Mouse (Mus musculus) embryonic facial prominence, embryonic 14.5 days (tissue): ENCODE data around the gene Gm13084. TPM values are rescaled to one million over a fixed set of nuclear protein-coding genes. Genes with fewer than 3 reads are reported as not detected.
"Not testable (repeated sequence)": the region's sequence is repeated elsewhere in the genome, so short reads cannot be mapped to it uniquely, and the experiment has no call there.

Experiments used
- ATAC-seq: fragments of 200-750 bp; cut with Nextera tagmentation; 2 replicates; pipeline ENCODE4 v1.8.0; 2017; ENCODE audit warnings: low read depth, moderate number of reproducible peaks, moderate TSS enrichment
- DNase-seq: peaks from one replicate; pipeline ENCODE4 v3.0.0-alpha.2; 2015; ENCODE audit warnings: low spot score
- H3K27ac ChIP-seq: fragments of 300-500 bp; sonication (generic); replicated peaks from 2 replicates; pipeline ENCODE4 v1.5.1; 2014; ENCODE audit warnings: low read depth, mild to moderate bottlenecking, low read length, moderate library complexity
- H3K27me3 ChIP-seq: fragments of 300-500 bp; sonication (generic); replicated peaks from 2 replicates; pipeline ENCODE4 v1.6.1; 2014; ENCODE audit warnings: low read length; ENCODE audit not compliant: control insufficient read depth, insufficient read depth
- H3K36me3 ChIP-seq: fragments of 300-500 bp; sonication (generic); 2 replicates; pipeline ENCODE4 v1.6.1; 2014; ENCODE audit warnings: low read length, mixed read lengths; ENCODE audit not compliant: control insufficient read depth, insufficient read depth
- H3K4me1 ChIP-seq: fragments of 300-500 bp; sonication (generic); 2 replicates; pipeline ENCODE4 v1.6.1; 2014; ENCODE audit warnings: antibody characterized with exemption, low read length; ENCODE audit not compliant: control insufficient read depth, insufficient read depth
- H3K4me2 ChIP-seq: fragments of 300-500 bp; sonication (generic); 2 replicates; pipeline ENCODE4 v1.6.1; 2014; ENCODE audit warnings: low read depth, mild to moderate bottlenecking, low read length, moderate library complexity, mixed read lengths
- H3K4me3 ChIP-seq: fragments of 300-500 bp; sonication (generic); 2 replicates; pipeline ENCODE4 v1.5.1; 2014; ENCODE audit warnings: low read depth, mild to moderate bottlenecking, low read length
- H3K9ac ChIP-seq: fragments of 300-500 bp; sonication (generic); 2 replicates; pipeline ENCODE4 v1.6.1; 2014; ENCODE audit warnings: low read depth, mild to moderate bottlenecking, low read length, moderate library complexity, mixed read lengths
- H3K9me3 ChIP-seq: fragments of 300-500 bp; sonication (generic); 2 replicates; pipeline ENCODE4 v1.6.1; 2016; ENCODE audit warnings: low read length; ENCODE audit not compliant: control insufficient read depth
- WGBS: fragments of 180-500 bp; shearing (Covaris S2); extraction: QIAGEN DNeasy Blood & Tissue Kit; methylation state at CpG from one replicate; pipeline ENCODE4 v1.1.7; 2014; 5-methylcytosine and 5-hydroxymethylcytosine counted together
- polyA plus RNA-seq: library from polyadenylated mRNA; unstranded; fragments of >200 nt; fragmentation: Nextera tagmentation; extraction: Ambion mirVana; gene quantifications from 2 replicates; pipeline ENCODE4 v1.2.1, GENCODE M21; 2014

The Gm13084 gene
- not detected in 2 replicates for polyA plus RNA-seq

DNA sequence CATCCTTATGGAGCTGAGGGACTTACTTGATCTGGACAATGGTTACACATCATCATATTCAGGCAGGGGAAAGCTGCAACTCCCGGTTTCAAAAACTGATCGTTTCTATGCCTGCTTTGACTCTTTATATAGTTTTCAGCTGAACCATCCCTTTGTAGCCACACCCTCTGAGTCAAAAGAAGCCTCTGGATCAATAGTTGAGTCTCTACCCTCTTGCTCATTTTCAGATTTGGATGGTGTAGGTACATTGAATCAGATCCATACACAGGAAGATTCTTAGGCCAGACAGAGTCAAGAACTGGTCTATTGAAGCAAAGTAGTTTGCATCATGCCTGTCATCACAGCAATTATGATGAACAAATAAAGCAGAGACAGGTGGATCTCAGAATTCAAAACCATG, at the start of gene Gm13084:
Gm13084 (minus strand) TSS at position 101 of the 400 bp plus-strand sequence.
- no peak for ATAC-seq
- no peaks in the 10 kb centered on the region for H3K4me1 ChIP-seq
- H3K36me3 ChIP-seq = no peaks in the 10 kb centered on the region
- no peak for DNase-seq
- H3K27ac ChIP-seq = no peak within 1 kb of the TSS
- 81% methylated on average over 2 of the region's 2 CpGs for WGBS
- H3K9ac ChIP-seq = no peak within 1 kb of the TSS
- no peaks in the 10 kb centered on the region for H3K27me3 ChIP-seq
- no peak within 1 kb of the TSS for H3K4me2 ChIP-seq
- no peak within 1 kb of the TSS for H3K4me3 ChIP-seq
- H3K9me3 ChIP-seq = 0 out of 2 replicates have a peak, but pooled peaks cover 7% of the 10 kb centered on the region

DNA sequence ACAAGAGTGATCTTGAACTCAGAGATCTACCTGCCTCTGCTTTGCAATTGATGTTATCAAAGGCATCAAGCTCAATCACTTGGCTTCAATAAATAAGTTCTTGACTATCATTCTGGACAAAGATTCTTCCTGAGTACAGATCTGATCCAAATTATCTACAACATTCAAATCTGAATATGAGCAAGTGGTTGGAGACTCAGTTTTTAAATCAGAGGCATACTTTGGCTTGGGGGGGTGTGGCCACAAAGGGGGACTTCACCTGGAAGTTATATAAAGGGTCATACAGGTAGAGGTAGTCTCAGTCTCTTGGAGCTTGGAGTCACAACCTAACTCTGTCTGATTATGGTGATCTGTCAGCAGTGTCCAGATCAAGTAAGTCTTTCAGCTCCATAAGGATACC, 30.3 kb upstream of the Gm13084 start, which contains the start of gene Gm13103:
Gm13103 (plus strand) TSS at position 301 of the 400 bp plus-strand sequence.
- H3K4me2 ChIP-seq, H3K27me3 ChIP-seq, DNase-seq, H3K27ac ChIP-seq, ATAC-seq, H3K36me3 ChIP-seq, H3K4me1 ChIP-seq, H3K4me3 ChIP-seq, H3K9ac ChIP-seq, H3K9me3 ChIP-seq: not testable (repeated sequence)

DNA sequence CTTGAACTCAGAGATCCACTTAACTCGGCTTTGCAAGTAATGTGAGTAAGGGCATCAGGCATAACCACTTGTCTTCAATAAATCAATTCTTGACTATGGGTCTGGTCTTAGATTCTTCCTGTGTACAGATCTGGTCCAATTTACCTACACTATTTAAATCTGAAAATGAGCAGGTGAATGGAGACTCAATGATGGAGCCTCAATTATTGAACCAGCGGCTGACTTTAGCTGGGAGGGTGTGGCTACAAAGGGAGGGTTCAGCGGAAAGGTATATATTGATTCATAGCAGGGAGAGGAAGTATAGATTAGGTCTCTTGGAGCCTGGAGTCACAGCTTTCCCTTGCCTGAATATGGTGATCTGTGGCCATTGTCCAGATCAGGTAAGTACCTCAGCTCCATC, 26.8 kb downstream of the Gm13084 start, which contains the start of gene Gm13023:
Gm13023 (plus strand) TSS at position 301 of the 400 bp plus-strand sequence.
- DNase-seq, H3K27ac ChIP-seq, ATAC-seq: not testable (repeated sequence)

More for the DNA sequence above, 26.8 kb downstream of the Gm13084 start, which contains the start of gene Gm13023:
- H3K4me3 ChIP-seq, H3K4me2 ChIP-seq, H3K4me1 ChIP-seq, H3K27me3 ChIP-seq, H3K36me3 ChIP-seq, H3K9me3 ChIP-seq, H3K9ac ChIP-seq: not testable (repeated sequence)
- WGBS = 81% methylated on average over 3 of the region's 3 CpGs

Other genes starting within 250 kb of the Gm13084 start
- not detected in 2 replicates for gene Gm13083, start 201.1 kb downstream of the Gm13084 start, polyA plus RNA-seq
- gene Gm13088, start 158.8 kb downstream of the Gm13084 start, polyA plus RNA-seq = not detected in 2 replicates
- not detected in 2 replicates for gene Gm13089, start 113.4 kb downstream of the Gm13084 start, polyA plus RNA-seq
- not detected in 2 replicates for gene Gm13078, start 96.6 kb downstream of the Gm13084 start, polyA plus RNA-seq
- not detected in 2 replicates for gene Gm13023, start 26.7 kb downstream of the Gm13084 start, polyA plus RNA-seq
- not detected in 2 replicates for gene Gm13103, start 30.4 kb upstream of the Gm13084 start, polyA plus RNA-seq
- gene Pramef6, start 84.3 kb upstream of the Gm13084 start, polyA plus RNA-seq = not detected in 2 replicates
- gene Pramef25, start 134.9 kb upstream of the Gm13084 start, polyA plus RNA-seq = not detected in 2 replicates
- not detected in 2 replicates for gene Gm13101, start 150.9 kb upstream of the Gm13084 start, polyA plus RNA-seq
- not detected in 2 replicates for gene Pramef17, start 178.3 kb upstream of the Gm13084 start, polyA plus RNA-seq
- gene Pramel4, start 243.0 kb upstream of the Gm13084 start, polyA plus RNA-seq = not detected in 2 replicates